Mouse (Mus musculus) frontal cortex, postnatal 10 days (tissue): Measurements from ENCODE around the gene Mon2.

Experiments
- DNase-seq, 2 experiments: peaks; one replicate each; pipeline ENCODE4 v3.0.0; 2022; ENCODE audit warnings: low spot score in 2 of 2, mixed read lengths in 1 of 2

Gene Mon2

DNA sequence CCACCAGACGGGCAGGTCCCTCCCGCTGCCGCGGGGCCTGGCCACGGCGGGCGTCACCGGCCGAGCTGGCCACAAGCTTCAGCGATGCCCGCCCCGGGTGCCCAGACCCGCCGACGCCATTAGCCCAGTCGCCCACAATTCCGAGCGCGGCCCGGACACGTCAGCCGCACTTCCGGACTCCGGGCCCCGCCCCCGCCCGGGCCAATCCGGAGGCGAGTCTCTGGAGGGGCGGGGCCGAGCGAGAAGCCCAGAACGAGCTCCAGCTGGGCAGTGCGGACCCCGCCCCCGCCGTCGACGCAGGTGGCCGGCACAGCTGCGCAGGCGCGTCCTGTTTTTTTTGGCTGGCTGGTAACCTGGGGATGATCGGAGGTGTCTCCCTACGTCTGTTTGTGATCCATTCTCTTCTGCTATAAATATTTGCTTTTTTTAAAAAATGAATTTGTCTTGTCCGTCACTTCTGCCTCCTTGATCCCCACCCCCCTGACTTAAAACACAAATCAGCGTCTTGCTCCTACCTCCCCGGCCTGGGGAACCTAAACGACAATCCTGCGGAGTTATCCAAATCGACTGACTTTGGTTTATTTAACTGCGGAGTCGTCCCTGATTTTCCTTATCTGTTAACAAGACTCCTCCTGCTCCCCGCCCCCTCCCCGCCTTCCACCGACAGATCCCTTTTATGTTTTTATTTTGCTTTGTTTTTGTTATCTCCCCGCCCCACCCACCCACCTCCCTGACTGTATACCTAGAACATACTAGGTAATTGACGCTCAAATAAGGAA lies at the start of gene Mon2:
Gene Mon2 (minus strand): TSS at position 261 of the 779 bp plus-strand sequence.
- DNase-seq, result peak; percentile 95

DNA sequence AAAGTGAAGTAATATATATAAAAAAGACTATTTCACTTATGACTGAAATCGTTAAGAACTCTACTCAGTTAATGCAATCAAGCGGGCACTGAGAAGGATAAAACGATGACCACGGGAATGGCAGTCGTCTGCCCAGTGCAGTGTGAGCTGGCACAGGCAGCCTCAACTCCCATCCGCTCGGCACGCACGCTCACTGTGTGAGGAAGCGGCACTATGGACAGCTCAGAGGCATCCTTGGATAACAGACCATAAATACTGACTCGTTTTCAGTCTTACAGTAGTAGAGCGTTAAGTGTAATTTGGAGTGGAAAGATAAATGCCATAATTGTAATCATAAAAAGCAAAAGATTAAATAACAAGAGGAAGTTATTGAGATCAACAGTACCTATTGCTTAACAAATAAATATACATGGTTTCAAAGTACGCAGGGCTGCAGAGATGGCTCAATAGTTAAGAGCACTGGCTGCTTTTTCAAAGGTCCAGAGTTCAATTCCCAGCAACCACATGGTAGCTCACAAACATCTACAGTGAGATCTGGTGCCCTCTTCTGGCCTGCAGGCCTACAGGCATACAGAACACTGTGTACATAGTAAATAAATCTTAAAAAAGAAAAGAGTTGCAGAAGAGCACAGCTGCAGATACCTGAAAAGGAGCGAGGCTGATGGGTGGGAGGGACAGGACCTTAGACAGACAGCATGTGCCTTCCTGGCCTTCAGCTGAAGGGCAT lies 44.5 kb upstream of the Mon2 start:
- no peak for DNase-seq

DNA sequence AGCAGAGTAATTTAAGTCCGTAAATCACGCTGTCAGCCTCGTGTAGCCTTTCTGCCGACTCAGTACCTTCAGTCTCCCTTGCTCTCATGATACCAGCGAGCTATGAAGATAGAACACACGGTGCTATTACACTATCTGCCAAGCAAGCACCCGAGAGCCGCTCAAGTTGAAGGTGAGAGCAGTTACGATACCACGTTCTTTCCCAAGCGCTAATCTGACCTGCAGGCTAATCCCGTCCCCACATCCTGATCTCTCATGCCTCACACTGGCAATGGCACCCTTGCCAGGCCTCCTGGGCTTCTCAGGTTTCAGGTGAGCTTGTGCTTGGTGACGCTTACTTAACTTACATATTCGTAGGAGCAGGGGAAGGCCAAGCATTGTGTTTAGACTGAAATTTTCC lies 40.6 kb upstream of the Mon2 start:
- no peak for DNase-seq

DNA sequence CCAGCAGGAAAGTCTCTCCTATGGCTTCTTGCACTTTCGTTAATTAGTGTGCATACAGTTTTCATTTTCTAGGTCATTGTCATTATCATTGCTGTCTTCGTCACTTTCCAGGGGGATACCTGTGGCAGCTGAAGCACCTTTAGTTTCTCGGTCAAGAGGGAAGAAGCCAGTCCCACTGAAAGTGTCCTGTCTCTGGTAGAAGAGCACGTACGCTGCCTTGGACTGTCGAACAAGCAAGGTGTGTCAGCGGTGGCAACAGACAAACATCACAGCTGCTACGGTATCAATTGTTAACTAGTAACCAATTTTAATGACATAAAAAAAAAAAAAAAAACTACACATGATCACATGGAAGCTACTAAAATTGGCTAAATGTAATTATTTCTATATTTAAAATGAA lies 37.2 kb upstream of the Mon2 start:
- no peak for DNase-seq

DNA sequence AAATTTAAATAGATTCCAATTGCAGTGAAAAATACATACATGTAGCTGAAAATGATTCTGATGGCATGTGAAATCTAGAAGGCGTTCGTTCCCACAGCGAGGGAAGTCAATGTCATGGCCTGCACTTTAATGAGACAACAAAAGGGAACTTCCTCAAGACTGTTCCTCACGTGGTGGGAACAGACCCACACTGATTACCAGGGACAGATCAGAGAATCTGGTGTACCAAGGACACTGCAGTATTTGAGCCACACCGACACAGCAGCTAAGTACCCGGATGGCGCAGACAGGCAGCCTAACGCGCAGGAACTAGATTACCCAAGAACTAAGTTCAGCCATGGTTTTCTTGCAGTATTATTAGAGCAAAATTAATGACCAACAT lies 36.5 kb upstream of the Mon2 start:
- no peak for DNase-seq

DNA sequence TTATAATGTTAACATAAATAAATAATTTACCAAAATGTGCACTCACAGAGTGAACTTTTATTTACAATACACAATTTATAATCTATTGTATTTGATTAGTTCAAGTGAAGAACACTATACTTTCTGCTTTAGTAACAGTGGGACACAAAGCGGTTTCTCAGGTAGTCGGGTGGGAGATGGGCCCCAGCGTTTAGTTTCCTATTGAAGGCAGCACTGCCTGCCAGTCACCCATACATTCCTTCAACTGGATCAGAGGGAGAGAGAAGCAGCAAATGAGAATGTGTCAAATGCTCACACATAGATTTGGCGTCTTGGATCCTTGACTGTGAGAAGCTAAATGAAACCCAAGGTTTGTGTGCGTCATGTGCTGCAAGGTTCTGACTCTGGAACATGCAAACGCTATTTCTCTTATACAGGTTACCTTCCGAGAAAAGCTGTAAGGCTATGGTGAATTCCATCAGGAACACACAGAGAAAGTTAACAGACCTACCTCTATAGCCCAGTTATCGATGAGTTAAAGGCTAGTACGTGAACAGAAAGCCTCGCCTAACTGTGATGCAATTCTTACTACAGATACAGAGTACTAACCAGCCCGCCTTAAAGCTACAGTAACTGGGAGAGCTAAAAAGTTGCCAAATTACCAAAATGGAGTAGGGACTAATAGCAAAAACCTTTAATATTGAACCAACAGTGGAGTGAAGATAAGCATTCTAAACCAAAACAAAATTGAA lies 35.9 kb upstream of the Mon2 start:
- no peak for DNase-seq

DNA sequence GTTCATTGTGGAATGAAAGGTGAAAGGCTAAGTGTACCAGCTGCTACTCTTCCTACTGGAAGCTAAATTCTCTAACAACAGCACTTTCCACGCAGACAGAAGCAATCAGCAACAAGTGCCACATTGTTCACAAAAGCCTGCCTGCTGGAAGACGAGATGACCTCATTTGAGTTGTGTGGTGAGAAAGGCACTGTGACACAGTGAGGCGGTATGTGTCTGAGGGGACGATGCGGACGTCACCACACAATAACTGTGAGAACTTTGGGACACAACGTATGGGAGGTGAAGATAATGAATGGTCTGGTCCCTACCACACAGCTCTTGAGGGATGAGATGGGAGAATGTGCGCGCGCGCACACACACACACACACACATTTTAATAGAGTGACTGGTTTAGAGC lies 34.2 kb upstream of the Mon2 start:
- DNase-seq, result no peak

DNA sequence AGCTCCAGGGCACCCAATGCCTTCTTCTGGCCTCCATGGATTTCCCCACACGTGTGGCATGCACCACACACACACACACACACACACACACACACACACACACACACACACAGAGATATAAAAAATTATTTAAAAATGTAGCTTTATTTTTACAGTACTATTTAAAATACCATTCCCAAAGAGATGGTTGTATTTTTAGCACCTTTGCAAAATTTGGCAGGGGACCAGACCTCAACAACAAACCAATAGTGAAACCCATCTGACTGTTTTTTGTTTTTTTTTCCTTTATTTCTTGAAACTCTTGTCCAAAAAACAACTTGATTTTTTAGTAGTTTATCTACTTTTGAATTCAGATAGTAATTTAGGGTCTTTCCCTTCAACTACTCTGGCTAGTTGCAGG lies 32.2 kb upstream of the Mon2 start:
- no peak for DNase-seq

DNA sequence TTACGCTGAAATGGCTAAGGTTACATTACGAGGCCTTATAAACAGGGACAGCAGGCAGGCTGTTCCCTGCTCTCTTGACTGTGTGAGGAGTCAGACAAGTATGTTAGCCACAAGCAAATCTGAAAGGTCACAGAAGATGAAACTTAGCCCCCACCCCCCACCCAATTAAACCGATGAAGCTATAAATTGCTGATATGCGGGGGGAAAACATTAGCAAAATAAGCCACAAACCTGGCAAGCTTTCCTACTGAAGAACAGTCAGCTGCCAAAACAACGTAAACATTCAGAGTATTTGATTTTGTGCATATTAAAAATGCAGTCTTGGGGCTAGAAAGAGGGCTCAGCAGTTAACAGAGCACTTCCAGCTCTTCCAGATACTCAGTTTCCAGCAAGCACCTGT lies 31.8 kb upstream of the Mon2 start:
- DNase-seq, result no peak

DNA sequence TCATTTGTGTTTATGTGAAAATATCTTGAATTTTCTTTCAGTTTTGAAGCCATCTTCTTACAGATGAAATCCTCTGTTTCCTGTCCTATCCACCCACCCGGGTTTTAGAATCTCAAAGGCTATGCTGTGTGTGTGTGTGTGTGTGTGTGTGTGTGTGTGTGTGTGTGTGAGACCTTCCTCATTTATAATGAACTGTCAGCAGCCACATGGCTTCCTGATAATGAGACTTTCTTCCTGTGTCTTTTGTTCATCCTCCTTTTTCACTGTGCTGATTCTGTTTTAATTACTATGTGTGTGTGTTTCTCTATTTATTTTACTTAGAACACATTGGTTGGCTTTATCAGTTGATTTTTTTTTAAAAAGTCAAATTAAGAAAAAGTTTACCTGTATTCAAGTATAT lies 25.0 kb upstream of the Mon2 start:
- DNase-seq, result no peak

DNA sequence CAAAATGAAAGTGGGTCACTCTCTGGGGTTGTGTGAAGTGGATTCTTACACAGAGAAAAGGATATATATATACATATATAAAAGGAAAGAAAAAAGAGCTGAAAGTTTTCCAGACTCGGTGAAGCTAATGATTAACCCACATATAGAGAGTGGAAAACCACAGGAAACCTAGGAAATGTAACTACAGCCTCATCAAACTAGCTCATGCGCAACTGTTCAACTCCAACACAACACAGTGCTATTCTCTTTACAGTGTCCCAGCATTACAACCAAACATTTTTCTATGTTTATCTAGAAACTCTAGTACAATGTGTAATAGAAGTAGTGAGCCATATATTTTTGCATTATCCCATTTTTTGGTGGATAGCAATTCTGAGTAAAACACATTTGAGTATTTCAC lies 24.3 kb upstream of the Mon2 start:
- DNase-seq, result no peak

DNA sequence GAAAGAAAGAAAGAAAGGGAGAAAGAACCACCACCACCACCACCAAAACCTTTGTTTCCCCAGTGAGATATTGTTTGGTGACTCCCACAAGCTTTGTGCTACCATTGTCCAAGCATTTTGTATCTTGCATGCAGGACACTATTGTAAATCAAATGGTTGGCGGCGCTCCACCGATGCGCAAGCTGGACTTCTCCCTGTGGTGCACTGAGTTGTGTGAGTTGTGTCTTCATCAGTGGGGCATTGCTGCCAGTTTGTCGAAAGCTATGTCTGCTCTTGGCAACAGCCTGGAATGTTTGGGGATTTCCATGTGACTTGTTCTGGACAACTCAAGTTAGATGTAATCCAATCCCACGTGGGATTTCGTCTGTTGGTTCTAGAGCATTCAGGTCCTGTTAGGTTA lies 18.2 kb upstream of the Mon2 start:
- no peak for DNase-seq

DNA sequence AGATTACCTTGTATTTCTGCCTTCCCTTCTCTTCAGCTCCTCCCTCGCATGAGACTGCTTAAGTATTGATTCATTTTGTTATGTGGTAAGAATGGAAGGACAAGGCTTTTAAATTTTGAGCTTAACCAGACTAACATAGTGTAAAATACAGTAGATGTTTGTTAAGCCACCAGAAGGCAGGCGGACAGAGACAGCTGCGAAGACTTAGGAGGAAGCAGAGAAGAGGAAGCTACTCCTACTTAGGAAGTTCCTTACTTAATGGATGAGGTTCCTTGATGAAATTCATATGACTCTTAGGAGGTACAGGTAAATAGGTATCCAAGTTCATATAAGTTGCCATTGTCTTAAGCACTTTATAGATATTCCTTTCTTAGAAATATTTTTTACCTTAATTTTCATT lies 16.3 kb upstream of the Mon2 start:
- DNase-seq, result no peak

DNA sequence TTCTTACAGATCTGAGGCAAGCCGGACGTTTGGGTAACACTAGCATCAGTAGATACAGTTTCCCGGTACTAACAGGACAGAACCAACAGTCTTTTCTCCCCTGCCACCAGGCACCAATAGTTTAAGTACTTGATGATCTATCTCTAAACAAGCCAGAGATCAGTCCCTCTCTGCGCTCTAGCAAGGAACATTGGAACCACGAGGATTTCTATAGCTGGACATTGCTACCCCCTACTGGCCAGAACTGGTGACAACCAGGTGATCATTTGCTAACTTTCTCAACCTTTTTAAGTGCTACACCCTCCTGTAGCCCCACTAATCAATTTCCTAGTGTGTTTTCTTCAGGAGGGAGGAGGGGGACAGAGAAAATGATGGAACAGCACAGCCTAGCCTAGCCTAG lies 15.4 kb upstream of the Mon2 start:
- DNase-seq, result peak in 1 of 2 experiments; percentile 40

DNA sequence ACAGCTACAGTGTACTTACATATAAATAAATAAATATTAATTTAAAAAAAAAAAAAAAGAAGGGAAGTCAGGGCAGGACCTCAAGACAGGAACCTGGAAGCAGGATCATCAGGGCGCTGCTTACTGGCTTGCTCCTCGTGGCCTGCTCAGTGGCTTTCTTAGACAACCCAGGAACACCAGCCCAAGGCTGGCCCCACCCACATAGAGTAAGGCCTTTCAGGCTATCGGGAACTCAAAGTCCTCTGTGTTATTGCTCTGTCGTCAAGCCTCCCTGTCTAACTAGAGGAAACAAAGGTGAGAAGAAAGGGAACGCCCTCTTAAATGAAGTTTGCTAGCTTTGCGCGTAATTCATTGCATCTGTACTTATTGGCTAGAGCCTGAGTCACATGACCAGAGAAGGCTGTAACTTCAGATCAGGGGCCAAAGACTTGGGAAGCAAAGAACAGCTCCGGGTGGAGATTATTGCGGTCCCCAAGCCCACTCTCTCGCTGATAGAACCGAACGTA lies 13.2 kb upstream of the Mon2 start:
- no peak for DNase-seq

DNA sequence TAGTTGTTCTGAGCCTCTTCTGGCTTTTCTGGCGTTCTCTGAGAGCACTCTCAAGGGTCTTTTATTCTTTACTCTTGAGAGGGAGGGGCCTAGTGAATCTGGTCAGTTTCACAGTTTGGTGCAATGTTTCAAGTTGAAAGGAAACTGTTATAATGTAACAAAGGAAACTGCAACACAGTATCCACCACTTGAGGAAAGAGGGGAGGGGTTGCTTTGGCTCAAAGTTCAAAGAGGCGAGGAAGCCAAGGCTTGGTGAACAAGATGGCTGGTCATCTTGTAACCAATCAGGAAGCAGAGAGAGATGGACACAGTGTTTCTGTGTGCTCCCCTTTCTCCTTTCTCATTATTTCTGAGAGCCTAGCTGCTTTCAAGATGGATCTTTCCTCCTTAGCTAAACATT lies 10.5 kb upstream of the Mon2 start:
- no peak for DNase-seq

DNA sequence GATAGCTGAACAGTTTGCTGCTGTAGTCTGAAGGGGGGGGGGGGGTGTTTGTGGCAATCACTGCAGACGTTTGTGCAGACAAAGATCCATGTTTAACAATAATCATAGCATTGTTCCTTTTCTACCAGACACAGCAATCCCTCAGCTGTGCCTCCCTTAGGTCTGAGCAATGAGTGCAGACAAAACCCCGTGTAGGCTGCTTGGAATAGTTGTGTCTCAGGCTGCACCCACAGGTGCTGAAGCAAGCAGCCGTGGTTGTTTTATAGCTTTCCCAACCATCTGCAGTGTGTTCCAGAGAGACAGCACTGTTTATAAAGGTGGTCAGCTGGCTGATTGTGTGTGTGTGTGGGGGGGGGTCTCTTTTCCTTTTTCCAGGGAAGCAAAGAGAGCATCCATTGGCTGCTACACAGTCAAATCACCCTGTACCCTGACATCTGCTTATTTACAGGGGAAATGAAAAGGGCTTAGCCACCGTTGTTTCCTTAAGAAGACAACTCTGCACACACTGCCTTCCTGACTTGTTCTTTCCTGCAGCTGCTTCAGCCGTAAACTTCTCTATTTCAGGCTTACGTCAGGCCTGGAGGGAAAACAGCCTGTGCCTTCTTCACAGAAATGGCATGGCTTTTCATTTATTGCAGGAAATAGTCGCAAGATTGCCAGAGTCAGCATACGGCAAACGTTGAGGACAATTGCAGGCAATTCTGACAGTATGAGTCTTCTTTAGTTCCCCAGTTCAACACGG lies 8.8 kb upstream of the Mon2 start:
- no peak for DNase-seq

DNA sequence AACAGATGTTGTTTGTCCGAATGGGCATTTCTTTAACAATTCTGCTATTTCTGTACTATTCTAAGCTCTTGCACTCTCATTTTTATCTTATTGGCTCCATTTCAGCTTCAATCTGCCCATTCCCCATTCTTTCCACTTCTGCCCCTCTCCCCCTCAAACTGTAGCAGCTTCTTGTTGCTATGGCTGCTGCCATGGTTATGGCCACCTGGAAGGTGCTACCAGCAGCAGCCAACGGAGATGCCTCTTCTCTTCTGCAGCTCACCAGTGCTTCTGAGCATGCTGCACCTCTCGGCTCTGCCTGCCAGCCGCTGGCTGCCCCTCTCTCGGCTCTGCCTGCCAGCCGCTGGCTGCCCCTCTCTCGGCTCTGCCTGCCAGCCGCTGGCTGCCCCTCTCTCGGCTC lies 8.0 kb upstream of the Mon2 start:
- no peak for DNase-seq

DNA sequence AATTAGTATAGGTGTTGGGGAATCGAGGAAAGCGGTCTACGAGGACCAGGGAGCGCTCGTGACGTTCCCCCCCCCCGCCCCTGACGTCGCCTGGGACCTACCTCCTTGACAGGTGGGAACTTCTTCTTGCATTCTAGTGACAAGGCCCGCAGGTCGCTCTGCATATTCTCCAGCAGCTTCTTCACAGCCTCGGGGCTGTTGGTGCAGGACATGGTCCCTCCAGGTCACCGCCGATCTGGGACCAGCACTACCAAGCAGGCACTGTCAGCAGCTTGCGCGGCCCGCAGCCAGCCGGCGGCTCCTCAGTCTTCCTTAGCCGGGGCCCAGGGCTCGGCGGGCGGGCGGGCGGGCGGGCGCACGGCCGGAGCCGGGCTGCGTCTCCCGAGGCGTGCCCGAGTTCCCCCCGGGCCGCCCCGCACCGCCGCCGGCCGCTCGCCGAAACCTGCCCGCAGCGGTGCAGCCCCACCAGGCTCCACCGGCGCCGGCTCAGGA lies 508 bp downstream of the Mon2 start:
- no peak for DNase-seq

DNA sequence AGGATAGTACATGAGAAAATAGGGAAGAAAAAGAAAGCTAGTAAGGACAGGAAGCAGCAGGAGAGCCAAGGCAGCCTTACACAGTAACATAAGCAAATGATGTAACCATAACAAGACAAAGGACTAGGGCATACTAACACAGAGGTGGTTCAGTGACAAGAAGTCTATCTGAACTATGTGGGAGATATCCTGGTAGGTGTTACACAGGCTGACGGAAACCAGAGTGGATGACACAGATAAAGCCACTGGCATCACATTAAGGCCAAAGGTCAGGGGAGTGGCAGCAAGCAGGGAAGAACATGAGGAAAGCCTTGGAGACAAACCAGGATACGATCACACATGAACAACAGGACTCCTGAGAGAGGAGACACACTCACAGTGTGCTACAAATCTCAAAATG lies 4.3 kb downstream of the Mon2 start:
- no peak for DNase-seq

DNA sequence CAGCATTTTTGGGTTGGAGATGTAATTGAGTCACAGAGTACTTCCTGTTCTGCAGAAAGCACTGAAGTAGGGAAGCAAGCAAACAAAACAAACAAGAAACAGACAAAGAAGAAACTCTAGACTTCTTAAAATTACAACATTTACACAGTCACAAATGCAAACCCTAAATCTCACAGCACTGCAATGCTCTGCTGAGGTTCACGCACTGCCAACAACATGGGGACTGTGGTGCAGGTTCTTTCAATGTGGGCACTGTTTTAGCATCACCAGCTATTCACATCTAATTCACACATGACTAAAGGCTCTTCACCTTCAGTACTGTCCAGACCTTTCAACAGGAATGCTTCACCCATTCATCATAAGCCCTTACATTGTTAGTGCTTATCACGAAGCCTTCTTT lies 13.3 kb downstream of the Mon2 start:
- no peak for DNase-seq

DNA sequence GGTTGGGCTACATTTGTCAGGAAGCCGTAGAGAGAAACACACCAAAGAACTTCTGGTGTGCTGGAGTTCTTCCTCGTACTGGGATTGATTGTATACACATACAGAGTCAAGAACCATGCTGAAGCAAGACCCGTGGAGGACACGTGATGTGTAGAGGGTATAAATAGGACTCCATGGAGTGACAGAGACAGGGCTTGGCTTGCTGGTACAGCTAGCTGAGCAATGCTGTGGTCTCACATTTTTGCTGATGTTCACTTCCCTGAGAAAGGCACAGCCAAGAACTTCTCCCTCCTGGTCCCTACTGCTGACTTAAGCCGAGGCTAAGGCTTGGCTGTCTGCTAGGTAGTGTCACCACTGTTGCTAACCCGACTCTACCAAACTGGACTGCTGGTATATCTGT lies 15.5 kb downstream of the Mon2 start:
- DNase-seq, result no peak
